Mouse (Mus musculus): ENCODE data around the gene Bmp6. TPM values are rescaled to one million over a fixed set of nuclear protein-coding genes. Genes with fewer than 3 reads are reported as not detected.

Gene Bmp6
- polyA plus RNA-seq, 1 experiment from 2014 or later: 4.2 TPM

DNA sequence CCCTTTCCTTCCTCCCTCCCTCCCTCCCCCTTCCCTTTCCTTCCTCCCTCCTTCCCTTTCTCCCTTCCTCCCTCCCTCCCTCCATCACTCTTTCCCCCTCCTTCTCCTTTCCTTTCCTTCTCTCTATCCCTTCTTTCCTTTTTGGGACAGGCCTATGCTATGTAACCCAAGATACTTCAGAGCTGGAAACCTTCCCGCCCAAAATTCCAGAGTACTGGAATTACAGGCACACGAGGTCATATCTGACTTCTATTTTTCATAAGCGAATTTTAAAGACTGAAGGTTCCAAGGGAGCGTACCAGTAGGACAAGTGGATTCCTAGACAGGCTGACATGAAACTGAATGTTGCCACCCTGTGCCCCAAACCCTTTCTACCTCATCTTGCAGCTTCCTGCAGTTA, 4.1 kb downstream of the Bmp6 start:
- Histone ChIP-seq H3K27me3 (ENCODE audit: control insufficient read depth, insufficient read depth, low read length) (peaks cover 44% of the 10 kb centered on the region), H3K4me3 (replicated peaks; ENCODE audit: low read depth, low read length) (no peak overlapping the region), H3K27ac (replicated peaks; ENCODE audit: low read depth, low read length) (no peak overlapping the region), H3K9ac (replicated peaks; ENCODE audit: low read length) (no peak overlapping the region), H3K9me3 (ENCODE audit: control insufficient read depth, low read length) (no peaks in the 10 kb centered on the region), H3K4me2 (ENCODE audit: low read length) (no peak overlapping the region), H3K4me1 (ENCODE audit: control insufficient read depth, insufficient read depth, low read length) (peaks cover 18% of the 10 kb centered on the region), H3K36me3 (ENCODE audit: control insufficient read depth, insufficient read depth, low read length) (no peaks in the 10 kb centered on the region)
- ATAC-seq (ENCODE audit: low FRiP score, low TSS enrichment) (no peak), DNase-seq (no peak)
- 83% methylated on average over 4 of the region's 4 CpGs for WGBS

DNA sequence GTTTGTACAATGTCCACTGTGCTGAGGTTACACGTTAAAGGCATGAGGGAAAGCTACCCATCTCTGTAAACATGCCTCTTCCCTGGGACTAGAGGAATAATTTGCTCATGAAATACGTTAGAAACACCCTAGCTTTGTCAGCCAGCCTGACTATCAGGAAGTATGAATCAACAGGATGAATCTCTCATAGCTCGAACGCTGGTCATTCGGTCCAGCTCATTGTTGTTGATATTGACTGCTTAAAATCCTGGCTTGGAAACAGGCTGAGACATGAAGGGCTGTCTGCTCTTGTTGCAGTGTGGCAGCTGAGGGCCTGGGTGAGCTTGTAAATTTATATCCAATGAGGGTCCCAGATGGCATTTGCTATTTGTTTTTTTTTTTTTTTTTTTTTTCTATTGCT, 4.9 kb downstream of the Bmp6 start:
- Histone ChIP-seq H3K36me3 (ENCODE audit: control insufficient read depth, insufficient read depth, low read length) (no peaks in the 10 kb centered on the region), H3K4me2 (ENCODE audit: low read length) (no peak overlapping the region)
- WGBS: 80% methylated on average over 5 of the region's 5 CpGs

DNA sequence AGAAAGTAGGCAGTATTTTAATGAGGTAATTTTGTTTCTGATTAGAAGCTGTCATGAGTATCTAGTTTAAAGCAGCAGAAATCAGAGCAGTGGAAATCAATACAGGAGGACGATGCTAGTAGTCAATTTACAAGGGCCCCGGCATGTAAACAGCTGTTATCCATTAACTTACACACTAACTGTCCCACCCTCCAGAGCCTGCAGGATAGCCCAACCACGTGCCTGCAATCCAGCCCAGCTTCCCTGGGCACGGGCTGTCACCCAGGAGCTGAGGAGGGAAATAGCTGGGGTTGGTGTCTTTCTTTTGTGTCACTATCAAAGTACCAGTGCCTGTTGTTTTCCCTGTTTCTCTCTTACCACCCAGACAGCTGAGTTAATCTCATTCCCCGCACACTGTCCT, 7.1 kb downstream of the Bmp6 start:
- Histone ChIP-seq H3K4me1 (ENCODE audit: control insufficient read depth, insufficient read depth, low read length) (peaks cover 3% of the 10 kb centered on the region; the same call in 1 of the 2 replicates), H3K27ac (replicated peaks; ENCODE audit: low read depth, low read length) (no peak overlapping the region), H3K36me3 (ENCODE audit: control insufficient read depth, insufficient read depth, low read length) (no peaks in the 10 kb centered on the region), H3K9me3 (ENCODE audit: control insufficient read depth, low read length) (no peaks in the 10 kb centered on the region), H3K4me2 (ENCODE audit: low read length) (no peak overlapping the region), H3K9ac (replicated peaks; ENCODE audit: low read length) (no peak overlapping the region), H3K27me3 (ENCODE audit: control insufficient read depth, insufficient read depth, low read length) (peaks cover 15% of the 10 kb centered on the region), H3K4me3 (replicated peaks; ENCODE audit: low read depth, low read length) (no peak overlapping the region)
- no peak for DNase-seq
- no peak for ATAC-seq (ENCODE audit: low FRiP score, low TSS enrichment)
- WGBS: 26% methylated on average over 5 of the region's 5 CpGs

More for the DNA sequence above, 4.9 kb downstream of the Bmp6 start:
- Histone ChIP-seq H3K27ac (replicated peaks; ENCODE audit: low read depth, low read length) (no peak overlapping the region), H3K4me1 (ENCODE audit: control insufficient read depth, insufficient read depth, low read length) (peaks cover 18% of the 10 kb centered on the region), H3K4me3 (replicated peaks; ENCODE audit: low read depth, low read length) (no peak overlapping the region), H3K27me3 (ENCODE audit: control insufficient read depth, insufficient read depth, low read length) (peaks cover 36% of the 10 kb centered on the region), H3K9ac (replicated peaks; ENCODE audit: low read length) (no peak overlapping the region), H3K9me3 (ENCODE audit: control insufficient read depth, low read length) (no peaks in the 10 kb centered on the region)
- no peak for DNase-seq
- ATAC-seq (ENCODE audit: low FRiP score, low TSS enrichment): no peak

DNA sequence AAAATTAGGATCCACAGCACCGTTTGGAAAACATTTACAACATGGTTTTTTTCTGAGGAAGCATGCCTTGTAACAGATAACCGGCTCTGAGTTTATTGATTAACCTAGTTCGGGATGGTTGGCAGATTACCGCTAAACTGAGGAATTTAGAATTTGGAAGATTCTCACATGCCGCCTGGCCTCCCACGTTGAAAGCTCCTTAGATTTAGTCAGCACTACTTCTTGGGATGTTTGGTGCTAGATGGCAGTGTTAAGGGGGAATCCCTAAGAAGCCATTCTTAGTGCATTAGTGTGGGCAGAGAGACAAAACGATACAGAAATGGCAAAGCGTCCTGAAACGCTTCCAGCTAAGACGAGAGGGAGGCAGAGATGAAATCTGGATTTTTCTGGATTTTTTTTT, 8.1 kb downstream of the Bmp6 start:
- ATAC-seq (ENCODE audit: low FRiP score, low TSS enrichment): no peak
- Histone ChIP-seq H3K9me3 (ENCODE audit: control insufficient read depth, low read length) (no peaks in the 10 kb centered on the region), H3K4me1 (ENCODE audit: control insufficient read depth, insufficient read depth, low read length) (no peaks in the 10 kb centered on the region), H3K9ac (replicated peaks; ENCODE audit: low read length) (no peak overlapping the region), H3K36me3 (ENCODE audit: control insufficient read depth, insufficient read depth, low read length) (no peaks in the 10 kb centered on the region), H3K27ac (replicated peaks; ENCODE audit: low read depth, low read length) (no peak overlapping the region), H3K4me3 (replicated peaks; ENCODE audit: low read depth, low read length) (no peak overlapping the region), H3K4me2 (ENCODE audit: low read length) (no peak overlapping the region), H3K27me3 (ENCODE audit: control insufficient read depth, insufficient read depth, low read length) (peaks cover 5% of the 10 kb centered on the region; the same call in 1 of the 2 replicates)
- no peak for DNase-seq
- 67% methylated on average over 10 of the region's 10 CpGs for WGBS

DNA sequence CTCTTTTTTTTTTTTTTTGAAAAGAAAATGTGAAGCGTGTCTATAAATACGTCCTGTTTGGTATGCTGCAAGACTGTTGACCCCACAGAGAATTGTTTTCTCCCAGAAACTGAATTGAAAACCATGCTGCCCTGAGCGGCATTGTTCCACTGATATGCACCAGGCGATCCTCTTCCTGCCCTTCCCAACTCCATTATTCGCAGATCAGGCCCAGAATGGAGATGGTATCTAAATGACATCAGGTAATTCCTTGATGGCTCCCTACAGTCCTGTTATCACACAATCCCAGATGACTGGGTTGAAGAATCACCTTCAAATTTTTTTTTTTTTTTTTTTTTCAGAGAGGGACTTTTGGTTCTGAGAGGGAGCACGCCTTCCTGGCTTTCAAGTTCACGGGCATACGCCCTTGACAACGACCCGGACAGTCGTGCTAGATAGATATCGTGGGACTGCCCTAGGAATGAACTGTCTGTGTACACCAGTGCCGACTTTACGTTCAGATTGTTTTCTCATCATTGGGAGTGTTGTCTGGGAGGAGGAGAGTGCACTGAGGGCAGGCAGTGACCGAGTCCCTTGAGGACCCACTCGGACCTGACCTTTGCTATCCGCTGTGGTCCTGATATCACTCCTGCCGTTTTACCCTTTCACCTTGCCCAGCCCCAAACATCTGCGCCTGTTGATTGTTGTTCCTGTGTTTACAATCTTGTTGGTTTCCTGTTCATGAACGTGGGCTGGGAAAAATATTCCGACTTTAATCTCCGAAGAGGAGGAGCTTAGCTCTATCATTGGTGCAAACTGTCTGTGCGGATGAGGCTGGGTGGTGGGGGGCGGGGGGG, 8.7 kb downstream of the Bmp6 start:
- no peak overlapping the region for H3K27ac ChIP-seq (replicated peaks; ENCODE audit: low read depth, low read length)
- H3K9me3 ChIP-seq (ENCODE audit: control insufficient read depth, low read length): no peaks in the 10 kb centered on the region
- 61% methylated on average over 24 of the region's 24 CpGs for WGBS
- peak overlapping the region; percentile 12; the same call in 1 of the 2 replicates for H3K4me2 ChIP-seq (ENCODE audit: low read length)
- H3K9ac ChIP-seq (replicated peaks; ENCODE audit: low read length): no peak overlapping the region
- no peak overlapping the region for H3K4me3 ChIP-seq (replicated peaks; ENCODE audit: low read depth, low read length)
- H3K36me3 ChIP-seq (ENCODE audit: control insufficient read depth, insufficient read depth, low read length): no peaks in the 10 kb centered on the region
- no peaks in the 10 kb centered on the region for H3K4me1 ChIP-seq (ENCODE audit: control insufficient read depth, insufficient read depth, low read length)
- ATAC-seq (ENCODE audit: low FRiP score, low TSS enrichment) (no peak), DNase-seq (no peak)
- peaks cover under 1% of the 10 kb centered on the region; the same call in 1 of the 2 replicates for H3K27me3 ChIP-seq (ENCODE audit: control insufficient read depth, insufficient read depth, low read length)

DNA sequence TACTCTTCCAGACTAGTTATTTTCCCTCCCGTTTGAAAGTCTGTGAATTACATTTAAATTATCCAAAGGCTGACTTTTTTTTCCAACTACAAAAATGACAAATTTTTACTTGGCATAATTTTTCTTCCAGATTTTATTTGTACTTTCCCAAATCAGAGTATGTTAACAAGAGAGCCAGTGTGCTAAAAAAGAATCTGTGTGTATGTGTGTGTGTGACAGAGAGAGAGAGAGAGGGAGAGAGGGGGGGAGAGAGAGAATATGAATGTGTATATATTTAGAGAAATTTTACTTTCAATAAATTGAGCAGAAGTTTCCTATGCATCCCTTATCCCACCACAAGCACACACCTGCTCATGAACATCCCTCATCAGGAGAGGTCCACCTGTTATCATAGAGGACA, 9.4 kb downstream of the Bmp6 start:
- 67% methylated on average over 1 of the region's 1 CpGs for WGBS
- Histone ChIP-seq H3K9ac (replicated peaks; ENCODE audit: low read length) (no peak overlapping the region), H3K4me3 (replicated peaks; ENCODE audit: low read depth, low read length) (no peak overlapping the region), H3K4me1 (ENCODE audit: control insufficient read depth, insufficient read depth, low read length) (no peaks in the 10 kb centered on the region), H3K36me3 (ENCODE audit: control insufficient read depth, insufficient read depth, low read length) (no peaks in the 10 kb centered on the region), H3K27ac (replicated peaks; ENCODE audit: low read depth, low read length) (no peak overlapping the region), H3K4me2 (ENCODE audit: low read length) (no peak overlapping the region), H3K27me3 (ENCODE audit: control insufficient read depth, insufficient read depth, low read length) (no peaks in the 10 kb centered on the region), H3K9me3 (ENCODE audit: control insufficient read depth, low read length) (no peaks in the 10 kb centered on the region)
- DNase-seq (no peak), ATAC-seq (ENCODE audit: low FRiP score, low TSS enrichment) (no peak)

DNA sequence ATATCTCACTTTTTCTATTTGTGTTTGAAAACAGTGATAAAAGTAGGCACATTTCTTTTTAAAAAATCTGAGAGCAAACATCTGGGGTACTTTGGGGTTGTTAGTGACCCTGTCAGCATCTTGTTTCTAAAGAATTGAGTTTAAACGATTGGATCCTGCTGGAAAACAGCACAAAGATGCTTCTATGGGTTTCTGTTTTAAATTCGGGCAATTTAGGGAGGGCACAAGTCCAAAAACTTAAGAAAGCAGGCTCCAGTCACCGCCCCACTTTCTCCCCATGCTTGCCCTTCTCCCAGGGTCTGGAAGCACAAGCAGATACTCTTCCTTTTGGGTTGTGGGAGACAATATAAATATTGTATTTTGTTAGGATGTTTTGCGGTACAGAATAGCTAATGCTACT, 14.1 kb downstream of the Bmp6 start:
- no peak overlapping the region for H3K27ac ChIP-seq (replicated peaks; ENCODE audit: low read depth, low read length)
- ATAC-seq (ENCODE audit: low FRiP score, low TSS enrichment) (no peak), DNase-seq (no peak)
- H3K9ac ChIP-seq (replicated peaks; ENCODE audit: low read length): no peak overlapping the region
- no peaks in the 10 kb centered on the region for H3K9me3 ChIP-seq (ENCODE audit: control insufficient read depth, low read length)
- H3K4me2 ChIP-seq (ENCODE audit: low read length): no peak overlapping the region
- no peaks in the 10 kb centered on the region for H3K27me3 ChIP-seq (ENCODE audit: control insufficient read depth, insufficient read depth, low read length)
- H3K4me1 ChIP-seq (ENCODE audit: control insufficient read depth, insufficient read depth, low read length): no peaks in the 10 kb centered on the region
- 86% methylated on average over 4 of the region's 4 CpGs for WGBS
- no peaks in the 10 kb centered on the region for H3K36me3 ChIP-seq (ENCODE audit: control insufficient read depth, insufficient read depth, low read length)
- no peak overlapping the region for H3K4me3 ChIP-seq (replicated peaks; ENCODE audit: low read depth, low read length)

DNA sequence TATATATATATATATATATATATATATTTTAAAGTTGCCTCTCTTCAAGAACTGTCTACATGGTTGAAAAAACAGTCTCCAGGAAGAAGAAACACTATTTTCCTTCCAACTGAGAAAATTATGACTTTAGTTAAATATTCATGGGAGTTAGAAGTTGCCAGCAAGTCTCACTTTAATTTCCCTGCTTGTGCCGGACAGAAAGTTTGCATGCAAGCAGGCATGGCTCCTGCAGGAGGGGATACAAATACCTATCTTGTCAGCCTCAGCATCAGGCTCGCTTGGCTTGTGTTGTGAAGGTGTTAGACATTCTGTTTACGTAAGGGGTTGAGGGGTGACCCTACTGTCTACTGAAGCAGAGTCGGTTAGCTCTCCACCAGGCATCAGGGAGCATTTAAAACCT, 17.8 kb downstream of the Bmp6 start:
- H3K36me3 ChIP-seq (ENCODE audit: control insufficient read depth, insufficient read depth, low read length): no peaks in the 10 kb centered on the region
- no peak for DNase-seq
- no peak overlapping the region for H3K4me3 ChIP-seq (replicated peaks; ENCODE audit: low read depth, low read length)
- H3K9me3 ChIP-seq (ENCODE audit: control insufficient read depth, low read length): no peaks in the 10 kb centered on the region
- no peaks in the 10 kb centered on the region for H3K27me3 ChIP-seq (ENCODE audit: control insufficient read depth, insufficient read depth, low read length)
- no peak for ATAC-seq (ENCODE audit: low FRiP score, low TSS enrichment)
- H3K27ac ChIP-seq (replicated peaks; ENCODE audit: low read depth, low read length): no peak overlapping the region
- no peak overlapping the region for H3K9ac ChIP-seq (replicated peaks; ENCODE audit: low read length)
- no peaks in the 10 kb centered on the region for H3K4me1 ChIP-seq (ENCODE audit: control insufficient read depth, insufficient read depth, low read length)
- no peak overlapping the region for H3K4me2 ChIP-seq (ENCODE audit: low read length)
- 87% methylated on average over 4 of the region's 4 CpGs for WGBS

DNA sequence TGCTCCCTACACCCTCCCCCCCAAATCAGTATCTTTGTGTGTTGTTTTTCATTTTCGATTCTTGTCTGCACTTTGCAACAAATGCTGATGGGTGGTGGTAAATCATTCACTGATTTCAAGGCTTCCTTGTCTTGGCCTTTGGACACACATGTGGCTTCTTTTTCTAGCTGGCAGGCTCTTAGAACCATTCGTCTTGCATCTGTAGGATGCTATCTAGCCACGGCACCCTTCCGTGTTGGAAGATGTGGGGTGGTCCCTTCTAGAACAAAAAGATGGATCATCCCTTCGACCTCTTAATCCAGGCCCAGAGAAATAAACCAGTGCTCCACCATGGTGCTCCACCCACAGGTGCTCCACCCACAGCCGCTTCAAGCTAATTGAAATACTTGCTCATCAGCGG, 19.0 kb downstream of the Bmp6 start:
- Histone ChIP-seq H3K9me3 (ENCODE audit: control insufficient read depth, low read length) (no peaks in the 10 kb centered on the region), H3K27me3 (ENCODE audit: control insufficient read depth, insufficient read depth, low read length) (no peaks in the 10 kb centered on the region), H3K9ac (replicated peaks; ENCODE audit: low read length) (no peak overlapping the region), H3K4me3 (replicated peaks; ENCODE audit: low read depth, low read length) (no peak overlapping the region), H3K4me1 (ENCODE audit: control insufficient read depth, insufficient read depth, low read length) (no peaks in the 10 kb centered on the region), H3K27ac (replicated peaks; ENCODE audit: low read depth, low read length) (no peak overlapping the region), H3K36me3 (ENCODE audit: control insufficient read depth, insufficient read depth, low read length) (no peaks in the 10 kb centered on the region), H3K4me2 (ENCODE audit: low read length) (no peak overlapping the region)
- ATAC-seq (ENCODE audit: low FRiP score, low TSS enrichment) (no peak), DNase-seq (no peak)
- 88% methylated on average over 7 of the region's 7 CpGs for WGBS
